Mouse (Mus musculus) C2C12 (cell line): Measurements from ENCODE around the gene Tax1bp1.

Experiments used
- CEBPB ChIP-seq: IDR thresholded peaks from one replicate; pipeline ENCODE4 v1.6.1; 2011; ENCODE audit warnings: low read depth, mild to moderate bottlenecking, control low read depth, moderate library complexity
- CTCF ChIP-seq: IDR thresholded peaks from one replicate; pipeline ENCODE4 v1.5.1; 2011; ENCODE audit not compliant: control insufficient read depth, insufficient read depth, insufficient read length
- MAX ChIP-seq: IDR thresholded peaks from one replicate; pipeline ENCODE4 v1.6.1; 2011; ENCODE audit warnings: mild to moderate bottlenecking, control low read depth
- MYOD1 ChIP-seq: IDR thresholded peaks from one replicate; pipeline ENCODE4 v1.6.1; 2011; ENCODE audit warnings: low read depth; ENCODE audit not compliant: control insufficient read depth, insufficient read length
- MYOG ChIP-seq: IDR thresholded peaks from one replicate; pipeline ENCODE4 v1.6.1; 2011; ENCODE audit not compliant: control insufficient read depth, insufficient read length; ENCODE audit errors: extremely low read depth
- USF1 ChIP-seq: IDR thresholded peaks from one replicate; pipeline ENCODE4 v1.6.1; 2011; ENCODE audit warnings: low read depth, mild to moderate bottlenecking, control low read depth, moderate library complexity

DNA sequence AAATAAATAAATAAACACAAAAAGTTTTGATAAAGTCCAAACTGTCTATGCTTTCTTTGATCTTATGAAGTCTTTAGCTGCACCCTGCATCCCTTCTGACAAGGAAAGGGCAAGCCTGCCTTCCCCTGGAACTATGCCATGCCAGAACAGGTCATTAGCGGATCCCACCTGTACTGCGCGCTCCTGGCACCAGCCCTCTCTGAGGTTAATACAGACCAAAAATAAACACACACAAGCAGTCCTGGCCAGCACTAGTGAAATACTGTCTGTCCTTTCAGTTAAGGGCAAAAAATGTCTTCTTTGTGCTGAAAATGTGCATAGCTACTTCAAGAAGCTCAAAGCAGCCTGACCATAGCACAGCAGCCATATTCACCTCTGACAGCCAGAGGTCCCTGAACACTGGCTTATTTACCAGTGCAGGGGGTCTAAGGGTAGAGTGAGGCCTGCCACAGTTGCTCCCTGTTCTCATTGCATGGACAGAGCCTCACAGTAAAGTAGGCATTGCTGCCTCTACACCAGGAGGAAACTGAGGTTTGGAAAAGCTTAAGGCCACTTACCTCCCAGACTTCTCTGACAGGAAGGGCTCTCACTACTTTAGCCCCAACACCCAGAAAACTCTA, 91.8 kb downstream of the Tax1bp1 start:
- no peak for TF ChIP-seq CTCF
- TF ChIP-seq MYOG, result no peak
- TF ChIP-seq USF1, result no peak
- TF ChIP-seq MYOD1, result no peak
- no peak for TF ChIP-seq MAX
- TF ChIP-seq CEBPB, result no peak
